Mouse (Mus musculus): ENCODE results near the gene H2-M3.
A peak's percentile ranks its signal among the peaks of the same experiment; 100 is the strongest.
"Not testable (repeated sequence)": the region's sequence is repeated elsewhere in the genome, so short reads cannot be mapped to it uniquely, and the experiment has no call there.

Gene H2-M3

DNA sequence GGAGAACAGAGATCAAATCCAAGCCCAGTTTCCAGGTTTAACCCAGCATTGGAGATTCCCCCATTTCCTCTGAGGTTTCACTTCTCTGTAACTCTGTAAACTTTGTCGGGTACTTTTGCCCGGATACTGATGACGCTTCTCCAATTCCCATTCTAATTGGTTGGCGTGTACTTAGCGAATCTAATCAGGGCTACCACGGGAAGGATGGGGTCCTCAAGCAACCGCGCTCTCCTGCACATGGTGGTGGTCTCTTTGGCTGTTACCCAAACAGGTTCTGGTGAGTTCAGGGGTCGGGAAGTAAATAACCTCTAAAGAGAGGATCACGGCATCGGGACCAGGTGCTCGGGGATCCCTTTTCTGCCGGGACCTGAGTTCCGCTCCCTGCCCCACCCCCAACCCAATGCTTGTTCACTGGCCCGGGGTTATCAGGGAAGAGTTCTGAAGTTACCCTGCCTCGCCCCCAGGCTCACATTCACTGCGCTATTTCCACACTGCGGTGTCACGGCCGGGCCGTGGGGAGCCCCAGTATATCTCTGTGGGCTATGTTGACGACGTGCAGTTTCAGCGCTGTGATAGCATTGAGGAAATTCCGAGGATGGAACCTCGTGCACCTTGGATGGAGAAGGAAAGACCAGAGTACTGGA lies at the start of gene H2-M3:
H2-M3 (plus strand) TSS at position 163 of the 644 bp plus-strand sequence.
- peak; percentile 92 for DNase-seq

DNA sequence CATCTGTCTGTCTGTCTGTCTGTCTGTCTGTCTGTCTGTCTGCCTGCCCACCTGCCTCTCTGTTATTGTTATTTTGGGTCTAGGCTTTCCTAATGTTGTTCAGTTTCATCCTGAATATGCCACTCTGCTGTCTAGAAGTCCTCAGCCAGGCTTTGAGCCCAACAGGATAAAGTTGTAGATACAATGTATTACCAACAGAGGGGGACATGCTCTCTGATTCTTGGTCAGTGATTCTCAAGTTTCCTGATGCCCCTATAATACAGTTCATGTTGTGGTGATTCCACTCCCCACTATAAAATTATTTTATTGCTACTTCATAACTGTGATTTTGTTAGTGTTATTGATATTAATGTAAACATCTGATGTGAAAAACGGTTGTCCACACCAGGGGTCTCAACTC lies 48.1 kb upstream of the H2-M3 start:
- no peak for DNase-seq

DNA sequence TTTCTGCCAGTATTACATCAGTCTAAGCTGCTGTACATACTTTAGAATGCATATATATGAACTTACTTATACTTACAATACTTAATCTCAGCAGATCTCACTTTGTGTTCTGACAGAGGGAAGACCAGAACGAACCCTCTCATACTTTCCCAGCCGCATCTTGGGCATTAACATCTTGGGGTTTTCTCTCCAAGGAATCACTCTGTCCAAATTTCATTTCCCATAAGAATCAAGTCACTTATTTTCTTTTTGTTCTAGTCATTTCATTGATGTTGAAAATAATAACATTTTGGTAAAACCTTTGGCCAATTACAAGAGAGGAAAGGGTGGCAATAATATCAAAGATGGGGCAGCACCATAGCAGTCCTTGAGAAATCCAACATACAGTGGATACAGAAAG lies 32.8 kb upstream of the H2-M3 start, which contains the start of gene Olfr97:
Olfr97 (minus strand) TSS at position 101 of the 400 bp plus-strand sequence.
- DNase-seq, result not testable (repeated sequence)

DNA sequence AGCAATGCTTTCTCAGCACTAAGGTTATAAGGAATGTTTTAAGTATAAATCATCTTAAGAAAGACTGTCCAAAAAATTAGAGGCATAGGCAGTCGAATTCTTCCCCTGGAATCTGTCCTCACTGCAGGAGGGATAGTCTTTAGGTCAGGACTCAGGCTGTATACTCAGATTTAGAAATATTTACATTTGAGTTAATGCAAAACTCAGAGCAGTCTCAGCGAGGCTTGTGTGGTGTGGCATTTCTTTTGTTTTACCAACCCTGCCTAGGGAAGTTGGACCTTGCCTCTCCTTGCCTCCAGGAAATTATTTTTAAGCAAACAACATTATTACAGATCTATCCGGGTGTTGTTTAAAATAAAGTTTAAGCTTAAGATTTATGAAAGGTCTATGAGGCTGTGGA lies 27.8 kb upstream of the H2-M3 start:
- DNase-seq, result no peak

DNA sequence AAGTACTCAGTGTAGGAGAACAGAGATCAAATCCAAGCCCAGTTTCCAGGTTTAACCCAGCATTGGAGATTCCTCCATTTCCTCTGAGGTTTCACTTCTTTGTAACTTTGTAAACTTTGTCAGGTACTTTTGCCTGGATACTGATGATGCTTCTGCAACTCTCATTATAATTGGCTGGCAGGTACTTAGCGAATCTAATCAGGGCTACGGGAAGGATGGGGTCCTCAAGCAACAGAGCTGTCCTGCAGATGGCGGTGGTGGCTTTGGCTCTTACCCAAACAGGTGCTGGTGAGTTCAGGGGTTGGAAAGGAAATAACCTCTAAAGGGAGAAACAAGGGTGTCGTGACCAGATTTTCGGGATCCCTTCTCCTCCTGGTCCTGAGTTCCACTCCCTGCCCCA lies 23.3 kb upstream of the H2-M3 start:
- peak; percentile 64 for DNase-seq

DNA sequence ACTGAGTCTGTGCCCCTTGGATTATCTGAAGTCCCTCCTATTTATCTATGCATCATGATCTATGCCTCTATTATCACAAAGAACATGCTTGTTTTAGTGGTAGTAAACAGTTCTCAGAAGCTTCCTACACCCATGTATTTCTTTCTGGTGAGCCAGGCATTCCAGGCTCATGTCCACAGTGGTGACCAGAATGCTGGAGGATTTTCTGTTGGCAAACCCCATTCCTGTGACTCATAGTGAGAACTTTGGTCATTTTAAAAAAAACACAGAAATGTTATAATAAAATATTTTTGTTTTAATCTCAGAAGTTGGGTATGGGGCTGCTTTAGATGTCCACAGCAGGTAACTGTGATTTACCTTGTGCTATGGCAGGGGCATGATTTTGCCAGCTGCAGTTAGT lies 20.6 kb upstream of the H2-M3 start:
- DNase-seq, result no peak

DNA sequence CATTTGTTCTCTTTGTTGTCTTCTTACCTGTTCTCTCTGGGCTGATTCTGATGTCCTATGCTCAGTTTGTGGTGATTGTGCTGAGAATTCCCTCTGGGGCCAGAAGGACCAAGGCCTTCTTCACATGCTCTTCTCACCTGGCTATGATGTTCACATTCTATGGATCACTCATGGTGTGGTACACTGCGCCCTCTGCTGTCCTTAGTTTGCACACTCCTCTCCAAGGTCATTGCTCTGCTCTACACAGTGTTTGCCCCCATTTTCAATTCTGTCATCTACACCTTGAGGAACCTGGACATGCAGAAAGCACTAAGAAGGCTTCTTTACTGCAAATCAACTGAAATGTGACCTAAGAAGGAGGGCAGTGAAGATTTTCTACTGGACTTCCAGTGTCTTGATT lies 19.5 kb upstream of the H2-M3 start:
- peak; percentile 52 for DNase-seq

DNA sequence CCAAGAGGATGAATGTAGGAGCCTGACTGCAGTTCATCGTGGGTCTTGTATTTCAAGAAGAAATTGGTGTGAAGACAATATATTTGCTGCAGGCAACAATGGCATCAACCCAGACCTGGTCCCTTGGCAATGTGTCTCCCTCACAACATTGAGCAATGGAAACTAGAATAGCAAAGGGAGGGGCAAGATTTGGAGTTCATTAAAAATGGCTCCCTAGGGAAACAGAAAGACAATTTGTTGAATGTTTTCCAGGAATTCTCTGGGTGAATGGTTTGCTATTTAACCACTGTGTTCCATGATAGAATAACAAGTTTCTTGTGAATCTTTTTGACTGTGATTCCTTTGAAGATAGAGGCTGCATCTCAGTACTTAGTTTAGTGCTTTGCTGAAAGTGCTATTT lies 6.4 kb upstream of the H2-M3 start, which contains the start of gene Olfr98:
Olfr98 (minus strand) TSS at position 124 of the 400 bp plus-strand sequence.
- no peak for DNase-seq

DNA sequence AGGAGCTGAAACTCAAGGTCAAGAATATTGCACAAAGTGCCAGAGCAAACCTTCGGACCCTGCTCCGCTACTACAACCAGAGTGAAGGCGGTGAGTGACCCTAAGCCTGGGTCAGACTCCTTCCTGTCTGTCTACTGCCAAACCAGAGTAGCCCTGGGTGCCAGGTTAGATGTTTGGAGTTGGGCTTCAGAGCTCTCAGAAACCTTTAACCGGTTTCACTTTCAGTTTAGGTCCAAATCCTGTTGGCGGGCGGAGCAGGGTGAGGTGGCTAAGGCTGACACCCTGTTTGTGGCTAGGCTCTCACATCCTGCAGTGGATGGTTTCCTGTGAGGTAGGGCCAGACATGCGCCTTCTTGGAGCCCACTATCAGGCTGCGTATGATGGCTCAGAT lies 677 bp downstream of the H2-M3 start:
- peak; percentile 69 for DNase-seq

DNA sequence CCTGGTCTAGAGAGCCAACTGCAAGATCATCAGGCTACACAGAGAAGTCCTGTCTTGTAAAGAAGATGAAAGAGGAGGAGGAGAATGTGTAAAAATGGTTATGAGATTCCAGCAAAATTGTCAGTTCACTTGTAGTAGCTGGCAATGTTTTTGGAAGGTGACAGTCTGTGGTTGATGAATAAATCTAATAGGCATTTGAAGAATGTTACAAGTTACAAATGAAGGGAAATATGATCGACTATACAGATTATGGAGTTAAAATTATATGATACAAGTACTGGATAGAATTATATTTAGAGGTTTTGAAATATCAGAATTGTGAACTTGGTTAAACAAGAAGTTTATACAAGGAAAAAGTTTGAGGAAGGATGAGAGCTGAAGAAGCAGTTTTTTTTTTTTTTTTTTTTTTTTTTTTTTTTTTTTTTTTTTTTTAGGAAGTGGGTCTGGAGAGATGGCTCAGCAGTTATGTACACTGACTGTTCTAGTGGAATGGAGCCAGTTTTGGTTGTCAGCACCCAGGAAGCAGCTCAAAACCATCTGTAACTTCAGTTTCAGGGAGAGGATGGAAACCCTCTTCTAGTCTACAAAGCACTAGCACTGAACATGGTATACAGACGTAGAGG lies 5.7 kb downstream of the H2-M3 start:
- no peak for DNase-seq

DNA sequence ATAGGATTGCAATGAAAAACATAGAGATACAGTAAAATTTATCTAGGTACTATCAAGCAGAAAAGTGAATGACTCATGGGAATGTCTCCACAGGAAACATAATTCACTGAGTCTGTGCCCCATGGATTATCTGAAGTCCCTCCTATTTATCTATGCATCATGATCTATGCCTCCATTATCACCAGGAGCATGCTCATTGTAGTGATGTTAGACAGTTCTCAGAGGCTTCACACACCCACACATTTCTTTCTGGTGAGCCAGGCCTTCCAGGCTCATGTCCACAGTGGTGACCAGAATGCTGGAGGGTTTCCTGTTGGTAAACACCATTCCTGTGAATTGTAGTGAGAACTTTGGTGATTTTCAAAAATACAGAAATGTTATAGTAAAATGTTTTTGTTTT lies 6.6 kb downstream of the H2-M3 start:
- DNase-seq, result no peak

DNA sequence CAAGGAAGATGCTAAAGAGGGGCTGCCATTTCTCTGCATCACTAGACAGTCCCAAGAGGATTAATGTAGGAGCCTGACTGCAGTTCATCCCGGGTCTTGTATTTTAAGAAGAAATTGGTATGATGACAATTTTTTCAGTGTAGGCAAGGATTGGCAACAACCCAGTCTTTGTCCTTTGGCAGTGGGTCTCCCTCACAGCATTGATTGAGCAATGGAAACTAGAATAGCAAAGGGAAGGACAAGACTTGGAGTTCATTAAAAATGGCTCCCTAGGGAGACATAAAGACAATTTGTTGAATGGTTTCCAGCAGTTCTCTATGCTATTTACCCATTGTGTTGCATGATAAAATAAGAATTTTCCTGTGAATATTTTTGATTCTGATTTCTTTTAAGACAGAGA lies 10.3 kb downstream of the H2-M3 start:
- DNase-seq, result no peak

DNA sequence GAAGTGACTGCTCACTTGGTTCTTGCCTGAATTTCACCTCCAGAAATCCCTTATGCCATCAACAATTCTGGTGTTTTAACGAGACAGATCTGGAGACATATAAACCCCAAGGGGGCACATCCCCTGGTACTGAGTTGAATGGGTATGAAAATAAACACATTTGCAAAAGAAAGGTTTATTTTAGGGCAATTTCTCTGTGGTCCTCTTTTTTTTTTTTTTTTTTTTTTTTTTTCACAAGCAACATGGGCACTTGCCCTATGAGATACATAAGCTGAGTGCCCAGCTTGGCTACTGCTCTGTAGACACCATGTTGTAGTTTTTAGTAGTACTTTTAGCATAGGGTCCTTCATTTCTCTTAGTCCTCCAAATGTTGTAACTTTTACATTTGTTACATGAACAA lies 13.3 kb downstream of the H2-M3 start, which contains the start of gene Olfr99:
Olfr99 (minus strand) TSS at position 101 of the 400 bp plus-strand sequence.
- DNase-seq, result no peak

DNA sequence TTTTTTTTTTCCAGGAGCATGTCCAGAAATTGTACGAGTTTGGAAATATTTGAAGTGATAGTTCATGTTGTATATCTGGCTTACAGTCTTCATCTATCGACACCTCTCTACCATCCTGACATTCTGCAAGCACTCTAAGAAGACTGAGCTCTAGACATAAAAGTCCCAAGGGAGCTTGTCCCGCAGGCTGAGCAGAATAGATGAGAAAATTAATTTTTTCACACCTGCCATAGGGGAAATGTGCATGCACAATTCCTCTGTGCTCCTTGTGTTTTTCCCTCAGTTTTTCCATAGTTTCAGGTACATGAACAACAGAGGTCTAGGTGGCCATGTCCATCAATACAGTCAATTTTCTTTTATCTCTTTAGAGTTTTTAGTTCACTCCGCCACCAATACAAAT lies 34.2 kb downstream of the H2-M3 start, which contains the start of gene Olfr101:
Olfr101 (minus strand) TSS at position 101 of the 400 bp plus-strand sequence.
- DNase-seq, result no peak

DNA sequence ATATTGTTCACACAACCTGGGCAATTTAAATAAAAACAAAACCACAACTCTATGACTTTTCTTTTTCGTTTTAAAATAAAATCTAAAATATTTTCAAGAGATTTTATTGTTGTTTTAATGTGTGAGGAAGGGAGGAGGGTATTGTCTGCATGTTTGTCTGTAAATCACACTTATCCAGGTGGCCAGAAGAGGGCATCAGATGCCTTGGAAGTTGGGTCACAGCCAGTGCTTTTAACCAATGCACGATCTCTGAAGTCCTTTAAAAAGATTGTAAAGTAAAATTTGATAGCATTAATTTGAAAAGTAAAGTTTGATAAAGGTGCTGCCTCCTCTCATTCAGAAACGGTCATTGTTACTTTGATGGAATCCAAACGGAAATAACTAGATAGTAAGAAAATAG lies 38.5 kb downstream of the H2-M3 start:
- DNase-seq, result no peak

DNA sequence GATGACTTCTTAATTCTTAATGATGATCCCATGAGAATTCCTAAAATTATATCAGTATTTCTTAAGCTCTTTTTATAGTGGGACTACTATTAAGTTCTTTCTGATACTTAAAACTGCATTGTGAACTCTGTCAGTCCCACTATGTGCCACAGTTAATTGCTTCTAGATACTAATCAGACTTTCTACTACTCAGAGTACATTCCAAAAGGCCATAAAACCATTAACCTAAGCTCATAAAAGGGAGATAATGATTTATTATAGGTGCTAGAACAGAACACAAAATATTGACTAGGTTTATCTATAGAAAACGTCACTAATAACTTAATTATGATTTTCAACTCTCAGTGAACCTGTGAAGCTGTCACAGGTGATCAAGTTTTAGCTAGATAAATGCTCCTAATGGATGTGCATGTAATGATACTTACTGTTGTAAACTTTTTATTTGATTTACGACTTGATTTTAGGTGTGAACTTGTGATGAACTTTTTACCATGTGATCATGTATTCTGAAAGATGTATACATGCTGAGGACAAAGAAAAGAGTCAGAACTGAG lies 40.2 kb downstream of the H2-M3 start:
- no peak for DNase-seq

DNA sequence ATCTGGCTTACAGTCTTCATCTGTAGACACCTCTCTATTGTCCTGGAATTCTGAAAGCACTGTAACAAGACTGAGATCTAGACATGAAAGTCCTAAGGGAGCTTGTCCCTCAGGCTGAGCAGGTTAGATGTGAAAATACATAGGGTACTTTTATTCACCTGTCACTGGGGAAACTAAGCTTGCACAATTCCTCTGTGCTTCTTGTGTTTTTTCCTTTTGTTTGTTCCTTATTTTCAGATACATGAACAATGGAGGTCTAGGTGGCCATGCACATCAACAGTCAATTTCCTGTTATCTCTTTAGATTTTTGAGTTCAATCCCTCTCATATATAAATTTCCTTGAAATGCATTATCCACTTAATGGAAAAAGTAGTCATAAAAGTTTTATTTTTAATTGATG lies 46.9 kb downstream of the H2-M3 start, which contains the start of gene Olfr102:
Olfr102 (minus strand) TSS at position 101 of the 400 bp plus-strand sequence.
- DNase-seq, result no peak
